Comparison of ENCODE assay signal across 10 mouse cellular contexts in the genomic region with DNA sequence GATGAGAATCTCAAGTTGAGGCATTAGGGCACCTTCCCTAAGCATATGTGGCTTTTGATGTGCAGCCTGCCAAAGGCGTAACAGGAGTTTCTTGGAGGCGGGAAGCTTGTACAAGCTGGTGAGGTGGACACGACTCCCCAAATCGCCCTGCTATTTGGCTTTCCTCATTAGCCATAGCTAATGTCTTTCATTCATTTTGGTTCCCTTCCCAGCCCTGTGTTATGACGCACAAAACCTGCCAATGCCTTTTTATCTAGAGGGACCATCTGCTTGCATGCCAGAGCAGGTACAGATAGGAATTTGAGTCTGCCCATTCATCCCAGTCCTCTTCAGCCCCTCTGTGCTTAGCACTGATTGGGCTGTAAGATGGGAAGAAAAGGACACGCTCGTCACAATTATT. TPM values are rescaled to one million over a fixed set of nuclear protein-coding genes. Genes with fewer than 3 reads are reported as not detected.
A peak's percentile ranks its signal among the peaks of the same experiment; 100 is the strongest.
DNase-seq lines count a peak whose midpoint lies in the region; ATAC-seq and TF ChIP-seq lines count a peak whose summit lies in the region.
"Had no signal": no experiment of that assay in that cellular context is flagged by ENCODE, and none has a peak within 500 bp of the region (broad histone marks: within the 10 kb centered on the region; RNA-seq: fewer than 3 reads in every experiment).

No protein-coding gene starts in this region.

- peaks cover 85% of the 10 kb centered on the region for H3K4me1 ChIP-seq in heart, embryonic 10.5 days
- peaks cover 61% of the 10 kb centered on the region; the same call in 1 of the 2 replicates for H3K4me1 ChIP-seq in lung, postnatal 0 days (ENCODE audit: insufficient read depth, low read depth, low read length)
- peaks cover 60% of the 10 kb centered on the region for H3K4me1 ChIP-seq in limb, embryonic 15.5 days
- H3K4me1 ChIP-seq in stomach, embryonic 16.5 days (ENCODE audit: control insufficient read depth, insufficient read depth, low read length), result peaks cover 64% of the 10 kb centered on the region

- intact Hi-C loops in heart, postnatal 14 days (cut with DNase I), result loop anchor here (2.0 to 5.0 kb wide), 2 partner anchors 40 to 273 kb away; partner anchors contain the start of gene Timp3

- TF ChIP-seq EP300 in lung, postnatal 0 days (IDR thresholded peaks at IDR 0.05), result no peak

- no peak for DNase-seq in heart, embryonic 10.5 days (ENCODE audit: low spot score)
- DNase-seq in heart, postnatal 14 days, result no peak
- DNase-seq in lung, postnatal 0 days (ENCODE audit: low spot score), result no peak
- DNase-seq in lung, postnatal 25 days (ENCODE audit: low spot score), result no peak
- no peak for DNase-seq in right cerebral cortex, postnatal 36 days (ENCODE audit: low spot score in 2 of 2)

- 0 out of 2 replicates have a peak overlapping the region, but pooled peaks have one; percentile 76 for H3K27ac ChIP-seq in heart, embryonic 10.5 days
- peak overlapping the region; percentile 88 for H3K27ac ChIP-seq in lung, postnatal 0 days (ENCODE audit: low read length)
- peak overlapping the region; percentile 51; the same call in 1 of the 2 replicates for H3K27ac ChIP-seq in limb, embryonic 15.5 days
- peak overlapping the region; percentile 95; the same call in 1 of the 2 replicates for H3K27ac ChIP-seq in stomach, embryonic 16.5 days (ENCODE audit: low read length)
- H3K27ac ChIP-seq: hindbrain, embryonic 10.5 days; macrophage had no signal

- 73% methylated on average over 7 of the region's 7 CpGs for WGBS in heart, embryonic 10.5 days
- 79% methylated on average over 7 of the region's 7 CpGs for WGBS in lung, postnatal 0 days
- 66% methylated on average over 7 of the region's 7 CpGs for WGBS in limb, embryonic 15.5 days
- 72% methylated on average over 7 of the region's 7 CpGs for WGBS in stomach, embryonic 16.5 days

- H3K9me3 ChIP-seq in heart, embryonic 10.5 days, result no peaks in the 10 kb centered on the region
- H3K9me3 ChIP-seq in lung, postnatal 0 days (ENCODE audit: low read length), result no peaks in the 10 kb centered on the region
- no peaks in the 10 kb centered on the region for H3K9me3 ChIP-seq in limb, embryonic 15.5 days
- no peaks in the 10 kb centered on the region for H3K9me3 ChIP-seq in stomach, embryonic 16.5 days (replicated peaks; ENCODE audit: control insufficient read depth, low read length)
- H3K9me3 ChIP-seq: hindbrain, embryonic 10.5 days had no signal

- no peak overlapping the region for H3K4me2 ChIP-seq in lung, postnatal 0 days (replicated peaks; ENCODE audit: low read depth, low read length)
- H3K4me2 ChIP-seq in limb, embryonic 15.5 days, result no peak overlapping the region
- H3K4me2 ChIP-seq in stomach, embryonic 16.5 days (ENCODE audit: low read depth, low read length), result no peak overlapping the region

- H3K27me3 ChIP-seq in heart, embryonic 10.5 days (ENCODE audit: insufficient read depth, poor library complexity, severe bottlenecking), result no peaks in the 10 kb centered on the region; the same call in 1 of the 2 replicates
- H3K27me3 ChIP-seq in lung, postnatal 0 days (replicated peaks; ENCODE audit: insufficient read depth, low read length), result no peaks in the 10 kb centered on the region
- H3K27me3 ChIP-seq in limb, embryonic 15.5 days, result no peaks in the 10 kb centered on the region
- H3K27me3 ChIP-seq in stomach, embryonic 16.5 days (ENCODE audit: control insufficient read depth, insufficient read depth, low read length), result no peaks in the 10 kb centered on the region

- no peak for TF ChIP-seq CTCF in lung, postnatal 0 days (IDR thresholded peaks at IDR 0.05)

- no peak for ATAC-seq in lung, postnatal 0 days
- no peak for ATAC-seq in limb, embryonic 15.5 days (ENCODE audit: insufficient number of reproducible peaks, low FRiP score, low TSS enrichment, low read depth)
- no peak for ATAC-seq in stomach, embryonic 16.5 days (ENCODE audit: insufficient read depth, low FRiP score)
- no peak for ATAC-seq in inflammation-experienced regulatory T-cells, adult 6 months

- H3K36me3 ChIP-seq in heart, embryonic 10.5 days, result peaks cover 14% of the 10 kb centered on the region
- H3K36me3 ChIP-seq in lung, postnatal 0 days (ENCODE audit: insufficient read depth, low read length), result peaks cover 11% of the 10 kb centered on the region; the same call in 1 of the 2 replicates
- peaks cover 18% of the 10 kb centered on the region for H3K36me3 ChIP-seq in limb, embryonic 15.5 days
- H3K36me3 ChIP-seq in stomach, embryonic 16.5 days (ENCODE audit: control insufficient read depth, insufficient read depth, low read length), result no peaks in the 10 kb centered on the region

- H3K4me3 ChIP-seq in heart, embryonic 10.5 days, result no peak overlapping the region
- H3K4me3 ChIP-seq in lung, postnatal 0 days (ENCODE audit: low read depth, low read length), result no peak overlapping the region
- no peak overlapping the region for H3K4me3 ChIP-seq in limb, embryonic 15.5 days
- no peak overlapping the region for H3K4me3 ChIP-seq in stomach, embryonic 16.5 days (replicated peaks; ENCODE audit: low read length)
- H3K4me3 ChIP-seq: hindbrain, embryonic 10.5 days had no signal

- no peak overlapping the region for H3K9ac ChIP-seq in lung, postnatal 0 days (replicated peaks; ENCODE audit: low read depth)
- no peak overlapping the region for H3K9ac ChIP-seq in limb, embryonic 15.5 days
- no peak overlapping the region for H3K9ac ChIP-seq in stomach, embryonic 16.5 days (ENCODE audit: low read length)

RNA-seq across cellular contexts. Expression of gene Timp3, which starts 40.2 kb away (rescaled TPM):
- 44.7 and 47.2 TPM in 2 replicates for polyA plus RNA-seq in heart, embryonic 10.5 days (2016; fragmentation: Nextera tagmentation; extraction: Ambion mirVana)
- total RNA-seq in heart, postnatal 14 days (2021), result 100 to 1,000 TPM; 163 to 172 TPM
- polyA plus RNA-seq in lung, postnatal 0 days (2015; fragmentation: Nextera tagmentation; extraction: Ambion mirVana), result 207 and 208 TPM in 2 replicates
- 85.5 and 93.5 TPM in 2 replicates for polyA plus RNA-seq in limb, embryonic 15.5 days (2015; fragmentation: Nextera tagmentation; extraction: Ambion mirVana)
- polyA plus RNA-seq in stomach, embryonic 16.5 days (2015; fragmentation: Nextera tagmentation; extraction: Ambion mirVana), result 76.1 and 80.6 TPM in 2 replicates
- polyA plus RNA-seq in inflammation-experienced regulatory T-cells, adult 6 months (2017; shearing (Covaris generic)), result not detected

Comparison
In these comparisons a context has a peak if more than half of its experiments do, and no peak if none do; other contexts are left out.
1. RNA of gene Timp3, which starts 40.2 kb away (polyA plus RNA-seq): 207 to 208 TPM in lung, postnatal 0 days, 85.5 to 93.5 TPM in limb, embryonic 15.5 days, 76.1 to 80.6 TPM in stomach, embryonic 16.5 days and 44.7 to 47.2 TPM in heart, embryonic 10.5 days; not detected in inflammation-experienced regulatory T-cells, adult 6 months; every median in the first group is over 10 times any median in the second.
2. Peak in every context shown above with its lines, with median percentiles within 50 percentile points of each other: H3K27ac ChIP-seq.